Mouse (Mus musculus): ENCODE measurements around the gene Islr2. TPM values are rescaled to one million over a fixed set of nuclear protein-coding genes. Genes with fewer than 3 reads are reported as not detected.
A peak's percentile ranks its signal among the peaks of the same experiment; 100 is the strongest.
"Not testable (repeated sequence)": the region's sequence is repeated elsewhere in the genome, so short reads cannot be mapped to it uniquely, and the experiment has no call there.

Islr2 gene
- total RNA-seq (2021) = 1 to 10 TPM; 4.2 to 4.6 TPM
- long read RNA-seq, experiment 1 = 0 reads
- long read RNA-seq, experiment 2 = 0 reads

GRCm38 (mm10) chr9:58203516-58204447, at the start of gene Islr2, which contains the start of gene Islr:
Gene Islr2, minus strand, starts transcription at chr9:58204319.
Gene Islr, minus strand, starts transcription at chr9:58204306.
- DNase-seq = peak; percentile 55

GRCm38 (mm10) chr9:58253805-58254122, 49.6 kb upstream of the Islr2 start:
- not testable (repeated sequence) for DNase-seq

- peak; percentile 93 for DNase-seq
Observed at GRCm38 (mm10) chr9:58253033-58253804, 49.1 kb upstream of the Islr2 start, which contains the start of gene Stoml1. Gene Stoml1, plus strand, starts transcription at chr9:58253164.

DNA sequence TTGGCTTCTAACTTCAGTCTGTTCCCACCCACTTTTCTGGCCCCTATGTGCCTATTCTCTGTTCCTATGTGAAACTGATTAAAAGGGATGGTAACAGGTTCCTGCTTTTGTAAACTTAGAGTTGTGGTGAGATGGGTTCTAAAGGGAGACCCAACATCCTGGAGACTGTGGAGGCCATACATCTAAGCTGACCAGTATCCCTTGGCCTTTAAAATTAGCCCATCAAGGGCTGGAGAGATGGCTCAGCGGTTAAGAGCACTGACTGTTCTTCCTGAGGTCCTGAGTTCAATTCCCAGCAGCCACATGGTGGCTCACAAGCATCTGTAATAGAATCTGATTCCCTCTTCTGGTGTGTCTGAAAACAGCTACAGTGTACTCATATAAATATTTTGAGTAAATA, 46.6 kb upstream of the Islr2 start:
- not testable (repeated sequence) for DNase-seq

- DNase-seq = no peak
Observed at GRCm38 (mm10) chr9:58250322-58250721, 46.2 kb upstream of the Islr2 start.

GRCm38 (mm10) chr9:58249592-58250192, 45.6 kb upstream of the Islr2 start, which contains the start of gene Pml:
Gene Pml, minus strand, starts transcription at chr9:58249786.
- peak; percentile 62 for DNase-seq

- no peak for DNase-seq
Observed at GRCm38 (mm10) chr9:58248746-58249413, 44.8 kb upstream of the Islr2 start.

GRCm38 (mm10) chr9:58247064-58247759, 43.1 kb upstream of the Islr2 start:
- peak; percentile 68 for DNase-seq

GRCm38 (mm10) chr9:58246083-58246591, 42.0 kb upstream of the Islr2 start:
- no peak for DNase-seq

DNA sequence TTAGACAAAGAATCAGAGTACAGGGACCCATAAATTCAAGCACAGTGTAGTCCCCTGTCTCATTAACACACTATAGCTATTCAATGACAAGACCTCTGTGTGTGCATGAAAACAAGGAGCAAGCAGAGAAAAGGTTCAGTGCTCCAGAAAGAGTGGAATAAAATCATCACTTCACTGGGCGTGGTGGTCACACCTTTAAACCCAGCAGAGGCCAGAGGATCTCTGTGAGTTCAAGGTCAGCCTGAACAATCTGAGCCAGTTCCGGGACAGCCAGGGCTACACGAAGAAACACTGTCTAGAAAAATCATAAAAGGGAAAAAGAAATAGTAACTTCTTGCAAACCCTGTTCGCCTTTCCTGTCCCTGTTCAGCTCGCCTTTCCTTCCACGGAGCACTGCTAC, 39.6 kb upstream of the Islr2 start:
- no peak for DNase-seq

DNA sequence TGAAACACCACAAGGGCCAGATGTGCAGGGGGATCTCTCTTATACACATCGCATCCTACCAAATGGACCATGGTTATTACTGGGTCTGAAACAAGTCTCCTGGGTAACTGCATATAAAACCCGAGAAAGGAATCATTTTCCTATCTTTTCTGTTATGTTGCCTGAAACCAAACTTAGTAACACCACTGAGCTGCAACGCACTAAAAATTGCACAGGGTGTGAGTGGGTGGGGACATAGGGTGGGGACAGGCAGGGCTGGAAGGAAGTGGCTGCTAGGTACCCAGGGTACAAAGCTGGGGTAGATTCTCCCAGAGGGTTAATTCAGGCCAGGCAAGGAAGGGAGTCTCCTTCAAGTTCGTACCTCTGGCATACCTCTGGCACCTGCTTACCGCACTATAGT, 38.6 kb upstream of the Islr2 start:
- DNase-seq = no peak

DNA sequence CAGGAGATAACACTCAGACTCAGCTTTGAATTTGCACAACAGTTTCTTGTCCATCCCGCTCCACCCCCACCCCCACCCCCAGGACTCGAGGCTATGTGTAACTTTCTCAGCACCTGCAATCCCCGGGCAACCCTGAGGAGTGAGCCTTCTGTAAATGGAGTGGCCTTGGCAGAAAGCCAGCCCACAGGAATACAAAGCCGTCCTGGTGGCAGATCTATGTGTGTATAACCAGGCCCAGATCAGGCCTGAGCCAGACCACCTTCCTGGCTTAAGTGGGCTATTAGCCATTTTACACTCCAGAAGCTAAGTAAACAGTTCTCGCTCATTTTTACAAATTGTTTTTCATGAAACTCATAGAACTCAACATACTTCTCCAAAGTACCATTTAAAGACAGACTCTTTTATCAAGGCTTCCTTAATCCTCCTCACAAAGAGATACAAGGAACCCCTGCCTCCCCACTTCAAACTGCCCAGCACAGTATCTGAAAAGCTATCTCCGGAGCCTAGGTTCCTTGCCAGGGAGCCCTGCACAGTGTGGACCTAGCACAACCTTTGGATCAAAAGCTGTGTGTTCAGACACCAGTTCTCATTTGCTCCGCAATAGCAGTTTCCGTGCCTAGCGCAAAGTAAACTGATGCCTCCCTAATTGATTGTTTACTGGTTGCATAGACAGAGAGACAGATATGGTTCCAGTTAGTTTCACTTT, 37.8 kb upstream of the Islr2 start:
- no peak for DNase-seq

DNA sequence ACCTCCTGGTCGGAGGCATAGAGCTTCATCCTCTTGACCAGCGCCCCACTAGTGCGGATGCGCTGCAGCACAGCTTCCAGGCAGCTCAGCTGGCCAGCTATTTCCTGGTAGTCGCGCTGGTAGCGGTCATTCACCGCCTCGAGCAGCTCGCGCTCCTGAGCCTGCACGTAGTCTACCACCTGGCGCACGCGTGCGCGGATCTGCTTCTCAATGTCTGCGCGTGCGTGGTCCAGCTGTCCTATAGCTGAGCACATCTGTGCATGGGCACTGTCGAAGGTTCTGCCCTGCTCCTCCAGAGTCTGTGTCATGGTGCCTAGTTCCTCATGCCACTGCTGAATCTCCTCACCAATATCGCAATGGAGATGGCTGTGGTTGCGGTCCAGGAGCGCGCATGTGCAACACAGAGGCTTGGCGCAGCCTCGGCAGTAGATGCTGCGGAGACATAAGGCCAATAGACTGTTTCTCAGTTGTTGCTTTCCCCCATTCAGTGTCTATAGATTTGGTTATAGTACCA, 30.4 kb upstream of the Islr2 start:
- DNase-seq = no peak

- DNase-seq = no peak
Observed at GRCm38 (mm10) chr9:58232374-58232773, 28.3 kb upstream of the Islr2 start.

- no peak for DNase-seq
Observed at GRCm38 (mm10) chr9:58231746-58232145, 27.6 kb upstream of the Islr2 start.

DNA sequence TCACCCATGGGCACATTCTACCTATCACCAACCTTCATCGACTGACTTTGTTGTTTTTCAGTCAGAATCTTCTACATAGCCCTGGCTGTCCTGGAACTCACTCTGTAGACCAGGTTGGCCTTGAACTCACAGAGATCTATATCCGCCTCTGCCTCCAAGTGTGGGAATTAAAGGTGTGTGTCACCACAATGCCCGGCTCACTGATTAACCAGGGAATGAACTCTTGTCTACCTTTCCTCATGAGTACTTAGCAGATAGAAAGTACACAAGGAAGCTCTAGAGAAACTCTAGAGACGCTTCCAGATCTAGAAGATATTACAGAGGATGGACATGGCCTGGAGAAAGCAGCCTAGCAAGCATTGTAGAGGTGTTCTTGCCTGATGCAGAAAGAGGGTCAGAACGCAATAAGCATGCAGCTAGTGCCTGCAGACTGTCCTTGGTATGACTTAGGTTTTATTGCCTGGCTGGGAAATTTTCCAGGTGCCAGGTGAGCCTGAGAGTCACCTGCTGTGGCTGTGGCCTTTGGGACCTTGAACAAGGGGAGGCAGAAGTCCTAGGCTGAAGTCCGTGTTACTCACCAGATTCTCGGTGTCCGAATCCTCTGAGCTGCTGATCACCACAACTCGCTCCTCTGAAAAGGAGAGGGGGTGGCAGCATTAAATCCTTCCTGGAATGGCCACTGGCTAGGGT, 24.8 kb upstream of the Islr2 start:
- no peak for DNase-seq

DNA sequence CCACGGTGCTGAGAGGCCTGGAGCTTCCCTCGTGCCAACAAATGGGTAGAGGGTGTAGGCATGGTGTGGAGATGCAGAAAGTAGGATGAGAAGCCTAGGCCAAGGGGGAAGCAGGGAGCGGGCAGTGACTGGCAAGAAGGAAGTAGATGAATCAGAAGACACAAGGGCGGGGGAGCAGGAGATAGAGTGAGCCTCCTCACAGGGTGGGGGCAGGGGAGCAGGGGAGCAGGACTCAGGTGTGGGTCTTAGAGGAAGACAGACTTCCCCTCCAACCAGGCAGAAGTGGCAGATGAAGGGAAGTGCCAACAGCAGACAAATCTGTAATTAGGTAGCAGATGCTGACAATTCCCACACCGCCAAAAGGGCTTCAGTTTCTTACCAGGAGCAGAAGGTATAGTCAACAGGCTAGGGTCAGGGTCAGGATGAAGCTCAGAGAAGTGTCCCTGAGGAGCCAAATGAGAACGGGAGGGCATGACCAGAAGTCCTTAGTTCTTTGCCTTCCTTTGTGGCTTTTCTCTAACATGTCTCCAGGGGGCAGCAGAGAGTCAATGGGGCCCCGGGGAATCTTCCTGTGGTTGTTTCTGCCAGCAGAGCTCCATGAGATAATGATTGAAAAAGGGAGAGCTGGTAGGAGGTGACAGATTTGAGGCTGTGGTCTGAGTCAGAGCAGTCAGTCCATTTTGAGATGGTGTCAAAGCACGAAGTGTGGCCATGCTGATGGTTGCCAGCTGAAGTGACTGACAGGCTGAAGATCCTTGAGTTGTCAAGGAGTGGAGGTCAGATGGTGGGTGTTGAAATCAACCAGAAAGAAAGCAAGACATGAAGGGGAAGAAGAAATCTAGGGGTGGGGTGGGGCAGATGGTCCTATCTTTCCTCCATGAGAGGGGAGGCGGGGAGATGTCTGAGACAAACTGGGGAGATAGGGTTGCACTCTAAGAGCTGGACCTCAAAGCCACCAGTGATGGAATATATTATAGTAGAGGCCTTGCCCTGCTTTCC, 22.1 kb upstream of the Islr2 start:
- DNase-seq = no peak

DNA sequence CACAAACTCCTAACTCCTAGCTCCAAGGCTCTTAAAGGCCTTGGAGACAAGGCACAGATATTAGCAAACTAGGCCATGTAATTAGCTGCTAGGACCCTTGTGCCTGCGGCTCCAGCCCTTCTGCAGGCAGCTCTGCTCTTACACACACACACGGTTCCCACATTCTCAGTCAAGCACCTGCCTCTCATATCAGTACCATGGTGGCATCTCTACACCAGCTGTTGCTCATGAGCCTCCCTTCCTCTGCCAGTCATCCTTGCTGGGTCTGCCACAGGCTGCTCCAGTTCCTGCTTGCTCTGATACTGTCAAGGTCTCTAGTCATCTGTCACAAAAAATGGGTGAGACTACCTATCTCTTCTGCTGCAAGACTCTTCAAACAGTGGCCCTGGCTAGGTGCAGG, 20.2 kb upstream of the Islr2 start:
- DNase-seq = no peak
